Mouse (Mus musculus): ENCODE data around the gene Rbms1.

Gene Rbms1

GRCm38 (mm10) chr2:60877543-60878386, 85.2 kb downstream of the Rbms1 start:
- peak; percentile 57 for DNase-seq

GRCm38 (mm10) chr2:60876891-60877290, 86.1 kb downstream of the Rbms1 start:
- DNase-seq: no peak

GRCm38 (mm10) chr2:60872095-60872811, 90.7 kb downstream of the Rbms1 start:
- DNase-seq: peak; percentile 35

- DNase-seq: peak; percentile 32
Observed at GRCm38 (mm10) chr2:60871001-60871400, 92.0 kb downstream of the Rbms1 start.

- DNase-seq: peak; percentile 32
Observed at GRCm38 (mm10) chr2:60870450-60870849, 92.5 kb downstream of the Rbms1 start.

GRCm38 (mm10) chr2:60869001-60869743, 93.8 kb downstream of the Rbms1 start:
- DNase-seq: peak; percentile 36

- no peak for DNase-seq
Observed at GRCm38 (mm10) chr2:60868060-60868662, 94.8 kb downstream of the Rbms1 start.

GRCm38 (mm10) chr2:60867304-60867703, 95.7 kb downstream of the Rbms1 start:
- no peak for DNase-seq

- DNase-seq: no peak
Observed at GRCm38 (mm10) chr2:60865869-60866268, 97.1 kb downstream of the Rbms1 start.

- peak; percentile 48 for DNase-seq
Observed at GRCm38 (mm10) chr2:60864977-60865376, 98.0 kb downstream of the Rbms1 start.

- no peak for DNase-seq
Observed at GRCm38 (mm10) chr2:60864256-60864795, 98.7 kb downstream of the Rbms1 start.

- DNase-seq: peak; percentile 65
Observed at GRCm38 (mm10) chr2:60863827-60864226, 99.2 kb downstream of the Rbms1 start.

- DNase-seq: peak; percentile 55
Observed at GRCm38 (mm10) chr2:60862913-60863711, 99.9 kb downstream of the Rbms1 start.

- peak; percentile 40 for DNase-seq
Observed at GRCm38 (mm10) chr2:60858116-60858515, 104.9 kb downstream of the Rbms1 start.

- DNase-seq: no peak
Observed at GRCm38 (mm10) chr2:60856097-60856496, 106.9 kb downstream of the Rbms1 start.

GRCm38 (mm10) chr2:60855006-60855405, 108.0 kb downstream of the Rbms1 start:
- peak; percentile 90 for DNase-seq

GRCm38 (mm10) chr2:60851898-60852297, 111.1 kb downstream of the Rbms1 start:
- DNase-seq: no peak

- peak; percentile 76 for DNase-seq
Observed at GRCm38 (mm10) chr2:60851057-60851718, 111.8 kb downstream of the Rbms1 start.

GRCm38 (mm10) chr2:60848478-60848877, 114.5 kb downstream of the Rbms1 start:
- DNase-seq: no peak

GRCm38 (mm10) chr2:60847984-60848383, 115.0 kb downstream of the Rbms1 start:
- DNase-seq: no peak

- peak; percentile 39 for DNase-seq
Observed at GRCm38 (mm10) chr2:60845316-60845894, 117.6 kb downstream of the Rbms1 start.

All from lung, postnatal 36 days (tissue).